Mouse (Mus musculus) cerebellum, postnatal 14 days (tissue): ENCODE measurements around the gene Rgs12.

Experiments used
- DNase-seq, 2 experiments: peaks; one replicate each; pipeline ENCODE4 v3.0.0; 2021; ENCODE audit warnings: mixed read lengths in 2 of 2

Rgs12 gene

DNA sequence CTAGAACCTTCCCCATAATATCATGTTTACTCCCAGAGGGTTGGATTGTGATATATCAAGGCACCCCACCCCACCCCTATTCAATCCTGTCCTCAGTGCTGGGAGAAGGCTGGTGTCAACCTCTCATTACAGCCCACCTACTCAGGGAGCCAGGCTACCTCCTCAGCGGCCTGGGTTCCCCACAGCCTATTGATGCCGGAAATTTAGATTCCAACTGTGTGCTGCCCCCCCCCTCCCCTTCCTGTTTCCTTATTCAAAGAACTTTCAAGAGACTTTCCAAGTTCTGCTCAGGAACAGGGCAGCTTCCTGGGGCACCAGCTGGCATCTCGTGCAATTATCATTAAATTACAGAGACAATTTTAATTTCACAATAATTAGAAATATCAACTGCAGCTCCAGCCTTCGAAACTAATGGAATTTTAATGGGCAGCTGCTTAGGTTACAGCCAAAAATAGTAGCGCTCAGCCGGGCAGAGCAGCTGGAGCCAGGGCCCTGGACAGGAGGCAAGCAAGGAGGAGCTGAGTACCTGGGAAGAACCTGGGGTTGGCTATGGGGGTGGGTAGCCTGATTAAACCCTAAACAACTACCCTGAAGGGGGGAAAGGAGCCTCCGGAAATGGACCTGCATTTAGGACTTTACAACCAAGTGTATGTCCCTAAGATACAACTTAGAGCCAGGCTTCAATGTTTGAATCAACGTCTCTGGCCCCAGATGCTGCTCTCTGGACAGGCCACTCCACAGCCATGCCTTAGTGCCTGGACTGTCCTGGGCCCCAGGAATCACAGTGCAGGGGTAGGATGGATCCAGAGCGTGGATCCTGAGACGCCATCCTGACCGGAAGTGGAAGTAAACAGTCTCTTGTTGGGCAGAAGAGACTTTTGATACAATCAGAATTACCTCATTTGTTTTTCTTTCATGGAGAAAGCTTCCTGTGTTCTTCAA lies 17.5 kb upstream of the Rgs12 start:
- DNase-seq = no peak

DNA sequence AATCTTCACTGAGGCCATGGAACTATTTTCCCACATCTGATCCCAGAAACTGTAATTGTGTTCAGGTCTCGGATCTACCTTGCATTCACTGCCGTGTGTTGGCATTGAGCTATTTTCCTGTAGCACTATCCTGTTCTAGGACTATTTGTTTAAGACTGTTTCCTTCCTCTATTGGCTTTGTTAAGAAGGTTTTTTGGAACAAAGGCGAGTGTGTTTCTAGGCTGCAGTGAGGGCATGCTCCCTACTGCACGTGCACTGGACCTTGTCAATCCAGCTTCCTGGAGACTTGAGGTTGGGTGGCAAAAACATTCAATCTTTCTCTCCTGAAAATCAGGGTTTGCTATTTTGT lies 16.8 kb upstream of the Rgs12 start:
- no peak for DNase-seq

DNA sequence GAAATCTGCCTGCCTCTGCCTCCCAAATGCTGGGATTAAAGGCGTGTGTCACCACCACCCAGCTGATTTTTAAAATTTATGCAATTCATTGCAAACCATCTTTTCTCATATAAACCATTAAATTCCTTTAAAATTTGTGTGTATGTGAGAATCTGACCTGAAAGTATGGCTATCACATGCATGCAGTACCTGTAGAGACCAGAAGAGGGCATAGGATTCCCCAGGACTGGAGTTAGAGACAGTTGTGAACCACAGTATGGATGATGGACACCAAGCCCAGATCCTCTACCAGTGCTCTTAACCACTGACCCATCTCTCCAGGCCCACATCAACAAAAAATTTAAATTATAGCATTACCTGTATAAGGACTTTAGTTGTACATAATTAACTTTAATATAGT lies 15.8 kb upstream of the Rgs12 start:
- DNase-seq = peak in 1 of 2 experiments; percentile 45

DNA sequence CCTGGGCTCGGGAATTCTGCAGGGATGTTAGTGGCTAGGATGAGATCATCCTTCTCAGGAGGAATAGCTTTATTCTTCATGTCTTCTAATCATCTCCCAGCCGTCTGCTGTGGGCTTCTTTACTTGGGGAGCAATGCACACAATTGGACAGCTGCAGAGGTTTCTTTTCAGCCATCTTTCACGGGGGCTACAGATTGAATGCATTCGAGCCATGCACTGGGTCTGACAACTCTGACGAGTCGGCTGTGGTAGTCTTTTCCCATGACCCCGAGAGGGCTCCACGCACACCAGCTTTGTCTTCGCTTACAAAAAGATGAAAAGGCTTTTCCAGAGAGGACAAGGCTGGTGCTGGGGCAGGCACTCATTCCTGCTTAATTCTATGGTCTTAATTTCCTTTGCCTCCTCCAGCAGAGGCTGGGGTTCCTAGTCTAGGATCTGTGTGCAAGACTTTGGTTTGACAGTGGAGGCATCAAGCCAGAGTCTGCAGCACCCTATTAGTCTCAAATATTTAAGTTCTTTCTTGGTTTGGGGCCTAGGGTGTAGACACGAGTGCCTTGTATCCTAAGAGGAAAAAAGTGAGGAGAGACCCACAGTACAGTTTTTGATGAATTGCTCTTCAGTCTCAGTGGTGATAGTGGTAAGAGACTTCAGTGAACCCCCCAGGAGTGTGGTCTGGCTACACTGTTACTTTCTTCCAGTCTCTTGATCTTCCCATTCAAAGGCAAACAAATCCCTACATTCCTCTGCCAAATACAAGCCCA lies 7.4 kb upstream of the Rgs12 start:
- DNase-seq = no peak

DNA sequence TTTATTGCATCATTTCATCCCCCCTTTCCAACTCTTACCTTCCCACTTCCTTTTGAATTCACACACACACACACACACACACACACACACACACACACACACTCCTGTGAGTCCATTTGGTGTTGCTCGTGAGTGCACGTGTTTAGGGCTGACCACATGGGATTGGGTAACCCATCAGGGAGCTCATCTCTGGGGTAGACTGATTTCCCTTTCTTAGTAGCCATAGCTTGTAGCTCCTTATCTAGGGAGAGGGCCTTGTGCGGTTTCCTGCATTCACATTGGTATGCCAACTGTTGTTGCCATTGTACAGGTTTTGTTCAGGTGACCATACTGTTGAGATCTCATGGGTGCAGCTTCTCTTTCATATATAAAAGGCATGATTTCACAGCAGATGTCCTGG lies 5.8 kb upstream of the Rgs12 start:
- no peak for DNase-seq

DNA sequence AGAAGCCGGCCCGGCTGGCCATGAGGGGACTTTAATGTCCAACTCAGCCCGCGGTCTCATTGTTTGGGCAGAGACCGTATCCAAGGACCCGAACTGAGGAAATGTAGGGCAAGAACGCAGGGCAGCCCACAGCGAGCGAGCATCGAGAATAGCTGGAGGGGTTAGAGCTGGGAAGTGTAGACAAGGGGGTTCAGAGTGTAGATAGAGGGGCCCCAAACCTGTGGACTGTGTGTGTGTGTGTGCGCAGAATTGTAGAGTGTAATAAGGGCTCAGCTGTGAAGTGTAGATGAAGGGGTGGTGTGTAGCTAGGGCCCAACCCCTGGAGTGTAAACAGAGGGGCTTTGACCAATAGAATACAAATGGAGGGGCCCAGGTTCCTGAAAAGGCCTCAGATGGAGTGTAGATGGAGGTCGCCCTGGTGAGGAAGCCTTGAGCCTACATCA lies 545 bp downstream of the Rgs12 start:
- DNase-seq = no peak

DNA sequence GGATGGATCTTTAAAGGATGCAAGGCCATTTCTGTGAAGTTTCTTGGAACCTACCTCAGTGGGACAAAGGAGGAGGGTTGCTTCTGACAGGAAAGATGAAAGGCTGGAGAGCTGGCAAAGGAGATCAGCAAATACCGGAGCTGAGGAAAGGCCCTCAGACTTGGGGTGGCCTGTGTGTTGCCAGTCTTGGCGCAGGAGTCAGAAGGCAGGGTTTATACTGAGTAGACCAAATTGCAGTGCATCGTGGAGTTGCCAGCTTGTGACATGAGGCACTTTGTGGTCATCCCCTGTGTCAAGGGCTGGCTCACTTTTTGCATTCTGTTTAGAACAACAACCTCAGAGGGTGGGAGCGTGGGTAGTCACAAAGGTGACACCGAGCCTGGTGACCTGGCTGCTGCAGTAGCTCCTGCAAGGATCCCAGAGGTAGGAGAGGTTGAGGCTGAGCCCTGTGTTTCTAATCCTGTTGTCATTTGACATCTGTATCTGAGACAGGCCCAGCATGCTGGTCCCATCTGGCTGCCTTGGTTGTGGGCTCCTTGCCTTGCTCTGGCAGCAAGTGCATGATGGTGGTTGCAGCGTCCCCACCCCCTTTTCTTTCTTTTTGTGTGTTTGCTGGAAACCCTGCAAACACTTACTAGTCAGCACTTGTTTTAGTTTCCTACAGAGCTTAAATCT lies 1.4 kb downstream of the Rgs12 start:
- peak; percentile 57 to 66 for DNase-seq

DNA sequence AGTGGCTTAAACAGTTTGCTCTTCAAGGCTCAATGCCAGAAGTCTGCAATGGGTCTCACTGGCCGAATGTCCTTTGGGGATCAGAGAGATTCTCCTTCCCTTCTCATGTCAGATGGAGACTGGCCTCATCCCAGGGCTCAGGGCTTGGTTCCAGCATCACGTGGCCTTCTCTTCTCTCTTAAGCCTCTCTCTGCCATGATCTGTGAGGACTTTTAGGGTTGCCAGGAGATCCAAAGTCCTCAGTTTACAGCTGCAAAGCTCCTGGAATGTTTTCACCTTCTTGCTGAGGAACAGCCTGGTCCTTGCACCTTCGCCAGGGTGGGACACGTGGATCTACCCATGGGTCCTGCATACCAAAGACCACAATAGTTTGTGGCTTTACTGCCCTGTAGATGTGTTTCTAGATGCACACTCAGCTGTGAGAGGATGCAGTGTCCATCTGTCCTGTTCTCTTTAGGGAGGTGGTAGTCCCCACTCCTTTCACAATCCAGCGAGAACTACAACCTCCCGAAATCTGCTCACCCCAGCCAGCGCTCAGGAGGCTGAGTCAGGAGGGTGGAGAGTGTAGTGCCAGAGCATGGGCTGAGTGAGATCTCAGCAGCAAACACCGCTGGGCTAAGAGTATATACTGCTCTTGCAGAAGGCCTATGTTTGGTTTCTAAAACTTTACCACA lies 2.1 kb downstream of the Rgs12 start:
- peak; percentile 74 to 85 for DNase-seq

DNA sequence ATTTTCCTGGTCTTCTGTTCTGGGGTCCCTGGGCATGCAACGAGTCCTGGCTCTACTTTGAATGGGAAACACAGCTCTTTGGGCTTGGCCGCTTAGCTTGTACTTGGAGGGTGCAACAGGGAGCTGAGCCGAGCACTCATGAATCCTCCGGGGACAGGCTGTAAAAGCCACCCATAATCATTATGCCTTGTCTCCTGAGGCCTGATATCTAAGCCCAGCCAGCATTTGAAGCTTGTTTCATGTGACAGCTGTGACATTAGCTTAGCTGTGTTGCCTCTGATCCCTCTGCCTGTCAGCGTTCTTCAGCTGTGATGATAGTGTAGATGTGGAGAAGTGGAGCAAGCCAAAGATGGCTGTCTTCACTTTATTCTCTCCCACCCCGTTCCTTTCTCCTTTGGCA lies 5.3 kb downstream of the Rgs12 start:
- DNase-seq = no peak

DNA sequence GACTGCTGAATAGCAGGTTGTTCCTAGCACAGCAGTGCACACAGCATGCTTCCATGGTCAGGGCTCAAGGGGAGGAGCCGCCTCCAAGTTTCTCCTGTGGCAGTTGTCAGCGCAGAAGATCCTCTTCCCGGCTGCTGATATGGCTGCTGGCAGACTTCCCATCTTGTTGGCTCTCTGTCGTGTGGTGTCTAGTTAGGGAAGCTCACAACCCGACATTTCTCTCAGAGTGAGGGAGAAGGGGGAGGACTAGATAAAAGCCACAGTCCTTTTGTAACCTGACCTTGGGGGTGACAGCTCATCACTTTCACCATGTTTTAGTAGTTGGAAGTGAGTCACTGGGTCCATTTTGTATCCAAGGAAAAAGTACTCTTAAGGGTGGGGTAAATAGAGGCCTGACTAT lies 6.4 kb downstream of the Rgs12 start:
- peak; percentile 68 for DNase-seq

DNA sequence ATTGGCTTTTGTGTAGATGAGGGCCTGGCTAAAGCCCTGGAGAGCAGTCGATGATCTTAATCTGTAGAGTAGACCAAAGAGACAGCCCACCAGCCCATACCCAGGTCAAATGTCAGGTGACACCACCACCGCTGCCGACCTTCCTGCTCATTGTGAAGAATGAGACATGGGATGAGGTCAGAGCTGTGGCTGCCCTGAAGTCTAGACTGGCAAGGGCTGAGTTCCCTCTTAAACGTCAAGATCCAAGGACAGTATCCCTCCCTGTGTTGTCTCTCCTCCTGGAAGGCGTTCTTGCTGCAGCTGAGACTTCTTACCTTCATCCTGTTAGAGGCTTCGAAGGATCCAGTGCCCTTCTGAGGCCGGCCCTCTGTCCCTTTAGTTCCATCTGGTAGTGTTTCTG lies 6.9 kb downstream of the Rgs12 start:
- DNase-seq = no peak

DNA sequence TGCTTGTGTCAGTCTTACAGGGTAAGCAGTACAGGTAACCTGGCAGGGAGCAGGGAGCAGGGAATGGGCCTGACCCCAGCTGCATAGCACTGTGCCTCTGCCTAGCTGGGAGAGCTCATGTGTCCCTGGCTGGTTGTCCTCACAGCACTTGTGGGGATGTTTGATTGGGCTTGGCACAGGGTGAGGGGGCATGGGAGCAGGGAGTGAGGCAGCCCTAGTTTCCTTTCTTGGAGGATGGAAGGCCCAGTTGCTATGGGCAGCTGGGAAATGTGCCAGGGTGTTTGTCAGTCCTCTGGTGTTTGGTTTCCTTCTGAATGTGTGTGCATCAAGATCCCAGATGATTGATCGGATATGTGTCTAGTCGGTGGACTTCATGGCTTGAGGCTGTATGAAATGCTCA lies 7.8 kb downstream of the Rgs12 start:
- DNase-seq = peak; percentile 34 to 50

DNA sequence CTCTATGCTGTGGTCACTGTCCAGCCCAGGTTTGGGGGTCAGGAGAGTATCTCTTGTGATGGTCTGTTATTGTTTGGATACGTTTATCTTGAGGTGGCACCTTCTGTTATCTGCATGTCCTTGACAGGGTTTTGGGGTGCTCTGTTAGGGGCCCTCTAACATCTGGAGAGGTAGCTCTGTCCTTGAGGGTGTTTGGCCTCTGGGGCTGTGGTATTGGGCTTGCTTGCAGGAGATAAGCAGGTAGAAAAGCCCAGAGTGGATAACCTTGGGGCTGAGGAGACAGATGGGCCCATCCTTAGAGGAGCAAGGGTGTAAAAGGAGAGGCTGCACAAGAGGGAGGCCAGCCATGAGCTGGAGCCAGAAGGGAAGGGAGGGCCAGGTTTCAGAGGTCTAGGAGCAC lies 10.8 kb downstream of the Rgs12 start:
- DNase-seq = no peak

DNA sequence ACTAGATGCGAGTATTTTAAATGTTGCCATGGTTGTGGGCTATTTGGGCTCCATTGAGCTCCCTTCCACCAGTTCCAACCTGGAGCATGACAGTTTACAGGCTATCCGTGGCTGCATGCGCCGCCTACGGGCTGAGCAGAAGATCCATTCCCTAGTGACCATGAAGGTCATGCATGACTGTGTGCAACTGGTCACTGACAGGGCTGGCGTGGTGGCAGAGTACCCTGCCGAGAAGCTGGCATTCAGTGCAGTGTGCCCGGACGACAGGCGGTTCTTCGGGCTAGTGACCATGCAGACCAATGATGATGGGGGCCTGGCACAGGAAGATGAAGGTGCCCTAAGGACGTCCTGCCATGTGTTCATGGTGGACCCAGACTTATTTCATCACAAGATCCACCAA lies 16.3 kb downstream of the Rgs12 start:
- DNase-seq = peak; percentile 32 to 33

DNA sequence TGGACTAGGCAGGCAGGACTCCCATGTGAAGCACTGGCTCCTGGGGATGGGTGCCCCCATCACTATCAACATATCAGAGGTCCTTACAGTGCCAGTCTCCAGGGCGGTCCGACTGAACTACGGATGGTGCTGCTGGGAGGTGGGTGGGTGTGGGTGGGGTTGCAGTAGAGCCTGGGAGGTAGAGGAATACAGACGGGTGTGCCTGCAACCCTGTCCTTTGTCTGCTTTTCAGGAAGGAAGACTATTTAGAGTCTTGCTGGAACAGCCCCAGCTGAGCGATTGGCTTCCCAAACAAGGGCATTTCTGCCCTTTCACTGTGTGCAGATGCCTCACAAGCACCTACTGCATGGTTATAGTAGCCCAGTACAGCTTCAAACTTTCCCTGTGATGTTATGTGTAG lies 19.1 kb downstream of the Rgs12 start:
- DNase-seq = no peak

DNA sequence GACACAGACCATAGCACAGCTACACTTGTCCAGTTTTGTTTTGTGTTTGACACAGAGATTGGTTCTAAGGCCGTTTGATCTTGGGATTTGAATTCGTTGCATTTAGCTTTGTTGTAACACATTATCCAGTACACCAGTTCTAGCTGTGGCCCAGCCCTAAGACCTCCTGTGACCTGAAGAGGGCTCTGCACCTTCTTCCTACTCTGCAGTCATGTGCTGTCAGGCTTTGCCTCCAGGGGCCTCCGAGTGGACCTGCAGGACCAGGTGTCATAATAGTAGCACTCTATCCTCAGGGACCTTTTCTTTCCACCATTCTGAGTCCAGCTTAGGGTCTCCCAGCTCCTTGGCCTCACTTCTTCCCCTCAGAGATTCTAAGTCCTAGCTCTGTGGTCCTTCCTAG lies 23.2 kb downstream of the Rgs12 start:
- no peak for DNase-seq

DNA sequence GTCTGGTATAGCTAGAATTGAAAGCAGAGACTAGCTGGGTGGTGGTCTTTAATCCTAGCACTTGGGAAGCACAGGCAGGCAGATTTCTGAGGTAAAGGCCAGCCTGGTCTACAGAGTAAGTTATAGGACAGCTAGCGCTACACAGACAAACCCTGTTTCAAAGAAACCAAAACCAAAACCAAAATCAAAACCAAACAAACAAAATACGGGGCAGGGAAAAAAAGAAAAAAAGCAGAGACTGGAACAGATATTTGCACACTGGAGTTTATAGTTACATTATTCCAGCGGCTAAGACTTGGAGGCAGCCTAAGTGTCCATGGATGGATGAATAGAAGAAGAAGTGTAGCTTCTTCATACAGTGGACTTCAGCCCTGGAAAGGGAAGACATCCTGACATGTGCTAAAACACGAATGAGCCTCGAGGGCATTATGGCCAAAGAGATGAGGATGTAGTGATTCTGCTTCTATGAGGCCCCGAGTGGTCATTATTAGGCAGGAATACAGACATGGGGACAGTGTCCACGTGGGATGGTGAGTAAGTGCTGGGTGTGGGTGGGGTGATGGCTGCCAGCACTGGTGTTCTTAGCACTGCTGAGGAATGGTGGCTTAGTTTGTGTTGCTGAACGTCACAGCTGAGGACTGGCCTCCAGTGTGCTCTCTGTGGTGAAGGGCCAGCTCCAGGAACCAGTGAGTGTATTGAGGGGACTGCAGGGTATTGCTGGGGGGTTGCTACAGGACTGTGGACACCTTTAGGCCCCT lies 24.5 kb downstream of the Rgs12 start:
- no peak for DNase-seq

DNA sequence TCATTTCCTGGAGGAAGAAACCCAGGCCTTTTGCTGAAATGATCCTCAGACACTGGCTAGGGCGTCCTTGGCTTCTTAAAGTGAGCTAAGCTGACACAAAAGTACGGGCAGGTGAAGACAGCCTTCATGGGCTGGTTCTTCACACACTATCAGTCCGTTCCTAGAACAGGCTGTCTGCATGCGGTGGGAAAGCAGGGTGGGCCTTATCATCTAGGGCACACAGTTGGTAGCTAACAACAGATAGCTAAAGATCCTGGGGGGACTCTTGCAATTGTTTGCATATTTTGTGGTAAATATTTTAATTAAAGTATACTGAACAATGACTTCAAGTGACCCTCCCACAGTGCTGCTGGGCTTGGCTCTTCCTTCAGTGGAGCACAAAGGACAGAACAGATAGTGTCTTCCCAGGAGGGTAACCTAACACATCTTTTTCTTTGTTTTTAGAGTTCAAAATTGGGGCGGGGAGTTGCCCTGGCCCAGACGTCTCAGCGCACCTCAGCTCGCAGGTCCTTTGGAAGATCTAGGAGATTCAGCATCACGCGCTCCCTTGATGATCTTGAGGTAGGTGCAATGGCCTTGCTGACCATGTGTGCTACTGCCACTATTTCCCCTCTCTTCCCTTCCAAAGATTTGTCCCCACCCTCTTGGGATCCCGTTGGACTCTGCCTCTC lies 25.7 kb downstream of the Rgs12 start:
- DNase-seq = no peak

DNA sequence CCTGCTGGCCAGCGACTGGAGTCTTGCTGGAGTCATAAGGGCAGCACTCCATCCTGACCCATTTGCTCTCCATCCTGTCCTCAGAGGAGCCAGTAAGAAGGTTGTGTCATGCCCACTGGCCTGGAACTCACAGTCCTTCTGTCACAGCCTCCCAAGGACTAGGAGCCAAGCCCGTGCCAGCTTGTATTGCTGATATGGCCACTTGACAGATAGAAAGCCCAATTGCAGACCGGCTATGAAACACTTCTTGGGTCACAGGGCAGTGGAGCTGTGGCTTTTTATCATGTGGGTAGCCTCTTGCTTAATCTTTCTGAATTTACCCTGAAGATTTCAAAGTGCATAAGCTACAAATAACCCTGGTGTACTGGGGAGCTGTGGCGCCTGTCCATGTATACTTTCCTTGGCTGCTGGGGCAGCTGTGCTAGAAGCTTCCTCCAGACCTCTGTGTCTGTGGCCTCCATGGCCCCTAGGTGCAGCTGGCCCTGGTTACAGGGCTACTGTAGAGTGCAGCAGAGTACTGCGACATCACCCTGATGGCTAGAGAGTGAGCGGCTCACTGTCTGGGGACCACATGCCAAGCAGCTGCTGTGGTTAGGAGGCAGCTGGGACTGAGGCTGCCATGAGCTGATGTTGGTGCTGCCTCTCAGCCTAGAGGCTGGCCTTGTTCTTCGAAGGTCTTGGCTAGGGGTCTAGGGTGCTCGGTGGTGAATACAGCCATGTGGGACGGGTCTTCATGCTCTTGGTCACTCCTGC lies 27.5 kb downstream of the Rgs12 start:
- peak; percentile 41 to 54 for DNase-seq

DNA sequence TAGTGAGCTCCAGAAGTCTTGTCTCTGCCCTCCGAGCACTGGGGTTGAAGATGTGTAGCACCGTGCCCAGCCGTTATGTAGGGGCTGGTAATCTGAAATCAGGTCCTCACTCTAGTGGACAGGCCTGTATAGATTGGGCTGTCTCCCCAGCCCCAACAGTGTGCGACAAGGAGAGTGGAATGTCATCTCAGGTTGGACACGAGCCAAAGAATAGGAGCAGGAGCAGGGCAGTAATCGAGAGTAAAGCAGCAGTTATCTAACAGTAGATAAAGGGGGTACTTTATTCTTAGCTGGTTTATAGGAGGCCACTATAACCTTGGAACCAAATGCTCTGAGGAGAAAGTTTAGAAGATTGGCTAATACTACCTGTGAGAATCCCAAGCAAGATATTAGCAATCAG lies 30.9 kb downstream of the Rgs12 start:
- DNase-seq = no peak

DNA sequence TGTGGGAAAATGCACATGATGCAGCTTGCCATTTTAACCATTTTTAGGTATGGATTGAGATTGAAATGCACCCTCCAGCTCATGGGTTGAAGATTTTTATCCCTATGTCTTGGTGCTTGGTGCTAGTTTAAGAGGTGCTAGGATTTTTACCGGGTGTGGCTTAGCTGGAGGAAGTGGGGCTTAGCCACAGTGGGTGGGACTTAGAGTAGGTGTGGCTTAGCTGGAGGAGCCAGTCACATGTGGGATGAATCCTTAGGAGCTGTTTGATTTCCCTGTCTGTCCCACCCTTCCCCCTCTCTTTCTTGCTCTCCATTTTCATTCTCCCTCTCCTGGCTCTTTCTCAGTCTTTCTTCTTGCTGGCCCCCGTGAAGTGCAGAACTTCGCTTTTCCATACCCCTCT lies 32.5 kb downstream of the Rgs12 start:
- no peak for DNase-seq
